Comparison of ENCODE assay signal across 1 mouse cellular context in genomic region chr6:142710690-142711089, GRCm38 (mm10).
TF ChIP-seq lines count a peak whose summit lies in the region.

No protein-coding gene starts in this region.

TF ChIP-seq in MEL, 35 proteins besides CTCF, POLR2A, EP300 and RAD21 (continued from another document):
- TF ChIP-seq CHD2 (IDR thresholded peaks at IDR 0.05; ENCODE audit: low read length) = no peak
